Mouse (Mus musculus): ENCODE results near the gene Chrd. TPM values are rescaled to one million over a fixed set of nuclear protein-coding genes. Genes with fewer than 3 reads are reported as not detected.

The Chrd gene
- polyA plus RNA-seq, 1 experiment, result 60.1 TPM

DNA sequence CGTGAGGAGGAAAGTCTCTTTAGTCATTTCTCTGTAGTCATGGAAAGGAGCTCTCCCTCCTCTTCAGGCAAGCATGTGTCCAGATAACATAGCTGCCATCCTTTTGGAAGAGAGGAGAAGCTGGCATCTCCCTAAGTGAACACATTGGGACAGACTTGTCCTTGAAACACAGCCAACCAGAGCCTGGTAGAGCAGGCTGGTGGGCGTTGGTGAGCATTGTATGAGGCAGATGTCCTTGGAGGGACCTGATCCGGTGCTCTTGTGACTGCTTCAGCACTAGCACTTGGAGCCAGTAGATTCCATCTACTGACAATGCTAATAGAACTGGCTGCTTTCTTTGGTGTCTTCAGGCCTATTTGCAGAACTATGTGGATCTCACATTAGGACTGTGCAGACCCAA lies 46.9 kb downstream of the Chrd start:
- no peak overlapping the region for H3K4me3 ChIP-seq (replicated peaks; ENCODE audit: insufficient read depth, low read depth, low read length)
- 15% methylated on average over 3 of the region's 3 CpGs for WGBS
- no peak for TF ChIP-seq POLR2A (IDR thresholded peaks at IDR 0.05; ENCODE audit: borderline replicate concordance, insufficient read depth, low read length)
- no peak for TF ChIP-seq CTCF (IDR thresholded peaks at IDR 0.05; ENCODE audit: borderline replicate concordance, insufficient read depth, low read depth, low read length)
- peak overlapping the region; percentile 71 for H3K27ac ChIP-seq (ENCODE audit: insufficient read depth, low read length)
- peak in 1 of 2 experiments; percentile 58 for DNase-seq
- H3K27me3 ChIP-seq (ENCODE audit: control insufficient read depth, insufficient read depth, low read length), result no peaks in the 10 kb centered on the region
- peaks cover 11% of the 10 kb centered on the region for H3K4me1 ChIP-seq (ENCODE audit: control insufficient read depth, insufficient read depth, low read length)

GRCm38 (mm10) chr16:20781101-20781630 lies 48.2 kb downstream of the Chrd start:
- H3K27ac ChIP-seq (ENCODE audit: insufficient read depth, low read length), result no peak overlapping the region
- no peaks in the 10 kb centered on the region for H3K27me3 ChIP-seq (ENCODE audit: control insufficient read depth, insufficient read depth, low read length)
- H3K4me1 ChIP-seq (ENCODE audit: control insufficient read depth, insufficient read depth, low read length), result peaks cover 7% of the 10 kb centered on the region; the same call in 1 of the 2 replicates
- no peak for DNase-seq
- TF ChIP-seq POLR2A (IDR thresholded peaks at IDR 0.05; ENCODE audit: borderline replicate concordance, insufficient read depth, low read length) (no peak), CTCF (IDR thresholded peaks at IDR 0.05; ENCODE audit: borderline replicate concordance, insufficient read depth, low read depth, low read length) (no peak)
- WGBS, result 71% methylated on average over 4 of the region's 4 CpGs
- H3K4me3 ChIP-seq (replicated peaks; ENCODE audit: insufficient read depth, low read depth, low read length), result no peak overlapping the region

DNA sequence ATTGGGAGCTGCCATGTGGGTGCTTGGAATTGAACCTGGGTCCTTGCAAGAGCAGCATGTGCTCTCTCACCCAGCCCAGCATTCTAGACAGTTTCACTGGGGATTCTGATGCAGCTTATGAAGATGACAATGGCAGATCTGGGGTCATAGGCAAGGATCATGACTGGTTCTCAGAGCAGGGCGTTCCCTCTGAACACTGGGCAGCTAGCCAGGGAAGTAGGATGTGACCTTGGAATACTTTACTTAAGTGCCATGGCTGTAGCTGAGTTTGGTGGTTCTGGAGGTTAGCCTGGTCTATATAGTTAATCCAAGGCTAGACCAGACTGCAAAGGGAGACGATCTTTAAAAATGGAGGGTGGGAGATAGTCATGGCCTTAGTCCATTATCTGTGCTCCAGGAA lies 51.0 kb downstream of the Chrd start:
- Histone ChIP-seq H3K27me3 (ENCODE audit: control insufficient read depth, insufficient read depth, low read length) (no peaks in the 10 kb centered on the region), H3K4me3 (replicated peaks; ENCODE audit: insufficient read depth, low read depth, low read length) (no peak overlapping the region), H3K27ac (ENCODE audit: insufficient read depth, low read length) (no peak overlapping the region), H3K4me1 (ENCODE audit: control insufficient read depth, insufficient read depth, low read length) (peaks cover 7% of the 10 kb centered on the region; the same call in 1 of the 2 replicates)
- TF ChIP-seq CTCF (IDR thresholded peaks at IDR 0.05; ENCODE audit: borderline replicate concordance, insufficient read depth, low read depth, low read length), result no peak
- TF ChIP-seq POLR2A (IDR thresholded peaks at IDR 0.05; ENCODE audit: borderline replicate concordance, insufficient read depth, low read length), result no peak
- 85% methylated on average over 2 of the region's 2 CpGs for WGBS
- DNase-seq, result no peak

DNA sequence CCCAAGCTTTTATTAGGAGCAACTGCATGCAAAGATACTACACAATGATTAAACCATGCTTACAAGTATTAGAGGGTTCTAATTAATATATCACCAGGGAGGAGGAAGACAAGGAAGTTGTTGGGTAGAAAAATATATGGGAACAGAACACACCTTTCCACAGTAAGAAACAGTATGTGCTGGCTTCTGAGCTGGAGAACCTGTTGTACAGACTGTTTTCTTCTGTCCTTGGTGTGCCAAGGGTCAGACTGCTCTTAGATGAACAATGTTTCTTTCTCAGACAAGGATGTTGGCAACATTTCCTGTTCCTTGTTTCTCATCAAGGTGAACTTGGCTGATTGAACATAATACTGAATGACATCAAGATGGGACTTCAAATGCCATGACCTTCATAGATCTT lies 51.8 kb downstream of the Chrd start:
- Histone ChIP-seq H3K27me3 (ENCODE audit: control insufficient read depth, insufficient read depth, low read length) (no peaks in the 10 kb centered on the region), H3K4me1 (ENCODE audit: control insufficient read depth, insufficient read depth, low read length) (peaks cover 2% of the 10 kb centered on the region; the same call in 1 of the 2 replicates), H3K4me3 (replicated peaks; ENCODE audit: insufficient read depth, low read depth, low read length) (no peak overlapping the region), H3K27ac (ENCODE audit: insufficient read depth, low read length) (no peak overlapping the region)
- DNase-seq, result no peak
- TF ChIP-seq POLR2A (IDR thresholded peaks at IDR 0.05; ENCODE audit: borderline replicate concordance, insufficient read depth, low read length), result no peak
- TF ChIP-seq CTCF (IDR thresholded peaks at IDR 0.05; ENCODE audit: borderline replicate concordance, insufficient read depth, low read depth, low read length), result no peak

DNA sequence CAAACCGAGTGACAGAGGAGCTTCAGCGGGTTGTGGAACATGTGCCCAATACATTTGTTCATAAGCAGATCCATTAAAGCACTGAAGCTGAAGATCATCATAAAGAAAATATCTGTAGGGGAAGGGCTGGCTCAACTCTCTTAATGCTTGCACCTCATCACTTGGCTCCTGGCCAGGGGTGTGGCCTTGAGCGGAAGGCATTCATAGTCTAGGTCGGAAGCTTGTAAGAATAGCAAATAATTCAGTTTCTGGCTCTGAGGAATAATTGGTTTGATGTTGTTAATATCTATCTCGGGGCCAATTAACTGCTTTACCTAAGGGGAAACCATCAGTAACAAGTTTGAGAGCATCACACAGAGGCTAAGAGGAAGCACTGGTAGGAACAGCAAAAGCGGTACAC lies 53.6 kb downstream of the Chrd start:
- no peak for DNase-seq
- TF ChIP-seq POLR2A (IDR thresholded peaks at IDR 0.05; ENCODE audit: borderline replicate concordance, insufficient read depth, low read length), result no peak
- TF ChIP-seq CTCF (IDR thresholded peaks at IDR 0.05; ENCODE audit: borderline replicate concordance, insufficient read depth, low read depth, low read length), result no peak
- no peaks in the 10 kb centered on the region for H3K4me1 ChIP-seq (ENCODE audit: control insufficient read depth, insufficient read depth, low read length)
- no peak overlapping the region for H3K27ac ChIP-seq (ENCODE audit: insufficient read depth, low read length)
- WGBS, result 88% methylated on average over 6 of the region's 6 CpGs
- no peaks in the 10 kb centered on the region for H3K27me3 ChIP-seq (ENCODE audit: control insufficient read depth, insufficient read depth, low read length)
- H3K4me3 ChIP-seq (replicated peaks; ENCODE audit: insufficient read depth, low read depth, low read length), result no peak overlapping the region

DNA sequence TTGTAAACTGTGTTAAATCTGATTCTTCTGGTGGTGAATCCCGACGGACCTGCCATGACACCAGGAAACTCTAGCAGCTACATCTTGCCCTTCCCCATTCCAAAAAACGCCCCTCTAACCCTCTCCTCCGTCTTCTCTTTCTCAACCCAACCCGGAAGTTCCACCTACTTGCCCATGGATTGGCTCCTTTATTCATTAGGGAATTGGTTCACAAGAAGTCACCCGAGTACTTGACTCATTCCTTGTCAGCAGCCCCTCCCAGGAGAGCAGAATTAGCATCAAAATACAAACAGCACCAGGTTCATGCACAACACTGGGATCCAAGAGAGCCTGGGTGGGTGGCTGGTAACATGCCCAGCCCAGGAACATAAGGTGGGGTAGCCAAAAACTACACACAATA lies 58.9 kb downstream of the Chrd start:
- 64% methylated on average over 6 of the region's 6 CpGs for WGBS
- DNase-seq, result no peak
- no peaks in the 10 kb centered on the region for H3K4me1 ChIP-seq (ENCODE audit: control insufficient read depth, insufficient read depth, low read length)
- no peaks in the 10 kb centered on the region for H3K27me3 ChIP-seq (ENCODE audit: control insufficient read depth, insufficient read depth, low read length)
- H3K27ac ChIP-seq (ENCODE audit: insufficient read depth, low read length), result no peak overlapping the region
- TF ChIP-seq CTCF (IDR thresholded peaks at IDR 0.05; ENCODE audit: borderline replicate concordance, insufficient read depth, low read depth, low read length) (no peak), POLR2A (IDR thresholded peaks at IDR 0.05; ENCODE audit: borderline replicate concordance, insufficient read depth, low read length) (no peak)
- H3K4me3 ChIP-seq (replicated peaks; ENCODE audit: insufficient read depth, low read depth, low read length), result no peak overlapping the region

Other genes starting within 250 kb of the Chrd start
- gene Eif2b5, start 234.3 kb upstream of the Chrd start, polyA plus RNA-seq (2012; rRNA removed), result 52.4 and 53.3 TPM in 2 replicates
- gene Dvl3, start 216.1 kb upstream of the Chrd start, polyA plus RNA-seq (2012; rRNA removed), result 60.2 and 66.5 TPM in 2 replicates
- 1,156 and 1,178 TPM in 2 replicates for gene Ap2m1, start 197.6 kb upstream of the Chrd start, polyA plus RNA-seq (2012; rRNA removed)
- 107 and 112 TPM in 2 replicates for gene Abcf3, start 184.6 kb upstream of the Chrd start, polyA plus RNA-seq (2012; rRNA removed)
- gene Vwa5b2, start 143.7 kb upstream of the Chrd start, polyA plus RNA-seq (2012; rRNA removed), result 46.7 and 58.1 TPM in 2 replicates
- 2.1 and 2.2 TPM in 2 replicates for gene Eef1akmt4, start 121.5 kb upstream of the Chrd start, polyA plus RNA-seq (2012; rRNA removed)
- not detected in 2 replicates for gene Gm49333, start 121.5 kb upstream of the Chrd start, polyA plus RNA-seq (2012; rRNA removed)
- gene Alg3, start 121.4 kb upstream of the Chrd start, polyA plus RNA-seq (2012; rRNA removed), result 23.5 and 25.6 TPM in 2 replicates
- gene Camk2n2, start 111.8 kb upstream of the Chrd start, polyA plus RNA-seq (2012; rRNA removed), result 230 and 239 TPM in 2 replicates
- gene Ece2, start 103.3 kb upstream of the Chrd start, polyA plus RNA-seq (2012; rRNA removed), result 79.0 and 81.5 TPM in 2 replicates
- 203 and 204 TPM in 2 replicates for gene Psmd2, start 81.5 kb upstream of the Chrd start, polyA plus RNA-seq (2012; rRNA removed)
- gene Eif4g1, start 64.8 kb upstream of the Chrd start, polyA plus RNA-seq (2012; rRNA removed), result 184 and 193 TPM in 2 replicates
- gene Fam131a, start 39.9 kb upstream of the Chrd start, polyA plus RNA-seq (2012; rRNA removed), result 123 and 137 TPM in 2 replicates
- 38.6 and 41.2 TPM in 2 replicates for gene Polr2h, start 15.5 kb upstream of the Chrd start, polyA plus RNA-seq (2012; rRNA removed)
- gene Clcn2, start 15.4 kb upstream of the Chrd start, polyA plus RNA-seq (2012; rRNA removed), result 94.4 and 97.2 TPM in 2 replicates
- gene Thpo, start 1.4 kb downstream of the Chrd start, polyA plus RNA-seq (2012; rRNA removed), result 15.8 and 19.6 TPM in 2 replicates